Comparison of ENCODE assay signal across 7 mouse cellular contexts in the genomic region with DNA sequence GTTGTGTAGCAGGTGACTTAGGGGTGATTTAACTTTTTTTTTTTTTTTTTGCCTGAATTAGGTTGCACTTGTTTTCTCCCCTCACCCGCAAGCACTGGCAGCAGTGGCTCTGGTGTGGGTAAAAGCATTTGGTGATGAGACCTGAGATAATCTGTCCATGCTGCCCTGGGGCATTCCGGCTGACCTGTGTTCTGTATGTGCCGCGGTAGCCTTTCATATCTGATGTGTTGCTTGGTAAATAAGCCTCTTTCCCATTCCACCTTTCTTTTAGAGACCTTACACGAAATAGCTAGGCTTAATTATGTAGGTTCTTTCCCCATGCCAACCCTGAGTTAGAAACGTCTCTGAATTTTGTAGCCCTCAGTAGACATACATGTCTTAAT. TPM values are rescaled to one million over a fixed set of nuclear protein-coding genes. Genes with fewer than 3 reads are reported as not detected.
DNase-seq lines count a peak whose midpoint lies in the region; ATAC-seq and TF ChIP-seq lines count a peak whose summit lies in the region.

No protein-coding gene starts in this region.

- no peak for TF ChIP-seq CTCF in embryonic fibroblast, embryonic 13.5 days (IDR thresholded peaks at IDR 0.05; ENCODE audit: borderline replicate concordance, insufficient read depth, low read length)

- peak overlapping the region; percentile 76 for H3K4me2 ChIP-seq in neural tube, embryonic 11.5 days (ENCODE audit: low read depth)
- peak overlapping the region; percentile 74 for H3K4me2 ChIP-seq in limb, embryonic 14.5 days (replicated peaks; ENCODE audit: low read depth, low read length, severe bottlenecking)
- H3K4me2 ChIP-seq in stomach, embryonic 16.5 days (ENCODE audit: low read depth, low read length): peak overlapping the region; percentile 67

- H3K9me3 ChIP-seq in neural tube, embryonic 11.5 days (ENCODE audit: control insufficient read depth, low read length): no peaks in the 10 kb centered on the region
- no peaks in the 10 kb centered on the region for H3K9me3 ChIP-seq in limb, embryonic 14.5 days (ENCODE audit: control insufficient read depth, low read length)
- H3K9me3 ChIP-seq in stomach, embryonic 16.5 days (replicated peaks; ENCODE audit: control insufficient read depth, low read length): no peaks in the 10 kb centered on the region

- TF ChIP-seq POLR2A in embryonic fibroblast, embryonic 13.5 days (IDR thresholded peaks at IDR 0.05; ENCODE audit: low read depth, low read length): no peak
- no peak for TF ChIP-seq POLR2A in limb, embryonic 14.5 days (IDR thresholded peaks at IDR 0.05; ENCODE audit: borderline replicate concordance, extremely low read depth, insufficient read depth, insufficient read length)

- ATAC-seq in neural tube, embryonic 11.5 days (ENCODE audit: insufficient read depth, low FRiP score, low TSS enrichment): no peak
- ATAC-seq in limb, embryonic 14.5 days (ENCODE audit: low FRiP score, low read depth): no peak
- no peak for ATAC-seq in stomach, embryonic 16.5 days (ENCODE audit: insufficient read depth, low FRiP score)

- H3K27me3 ChIP-seq in neural tube, embryonic 11.5 days (ENCODE audit: control insufficient read depth, insufficient read depth, low read length): no peaks in the 10 kb centered on the region
- no peaks in the 10 kb centered on the region for H3K27me3 ChIP-seq in limb, embryonic 14.5 days (ENCODE audit: control insufficient read depth, insufficient read depth, low read length)
- no peaks in the 10 kb centered on the region for H3K27me3 ChIP-seq in stomach, embryonic 16.5 days (ENCODE audit: control insufficient read depth, insufficient read depth, low read length)

- no peak overlapping the region for H3K27ac ChIP-seq in neural tube, embryonic 11.5 days (ENCODE audit: low read depth, low read length)
- no peak overlapping the region for H3K27ac ChIP-seq in embryonic fibroblast, embryonic 13.5 days (ENCODE audit: insufficient read depth, low read length)
- H3K27ac ChIP-seq in limb, embryonic 14.5 days (replicated peaks; ENCODE audit: low read depth, low read length): peak overlapping the region; percentile 95; the same call in 1 of the 2 replicates
- no peak overlapping the region for H3K27ac ChIP-seq in stomach, embryonic 16.5 days (ENCODE audit: low read length)

- H3K4me3 ChIP-seq in neural tube, embryonic 11.5 days (ENCODE audit: low read depth, low read length): peak overlapping the region; percentile 97
- peak overlapping the region; percentile 84 for H3K4me3 ChIP-seq in embryonic fibroblast, embryonic 13.5 days (ENCODE audit: insufficient read depth, low read length)
- H3K4me3 ChIP-seq in limb, embryonic 14.5 days (replicated peaks; ENCODE audit: low read length): peak overlapping the region; percentile 99
- peak overlapping the region; percentile 93 for H3K4me3 ChIP-seq in stomach, embryonic 16.5 days (replicated peaks; ENCODE audit: low read length)

- H3K36me3 ChIP-seq in neural tube, embryonic 11.5 days (ENCODE audit: control insufficient read depth, insufficient read depth, low read length): no peaks in the 10 kb centered on the region
- H3K36me3 ChIP-seq in limb, embryonic 14.5 days (ENCODE audit: control insufficient read depth, insufficient read depth, low read length): no peaks in the 10 kb centered on the region
- no peaks in the 10 kb centered on the region for H3K36me3 ChIP-seq in stomach, embryonic 16.5 days (ENCODE audit: control insufficient read depth, insufficient read depth, low read length)

- peak overlapping the region; percentile 96 for H3K9ac ChIP-seq in neural tube, embryonic 11.5 days (ENCODE audit: low read length)
- H3K9ac ChIP-seq in limb, embryonic 14.5 days (ENCODE audit: low read depth, low read length, severe bottlenecking): peak overlapping the region; percentile 95
- H3K9ac ChIP-seq in stomach, embryonic 16.5 days (ENCODE audit: low read length): peak overlapping the region; percentile 97

- WGBS in neural tube, embryonic 11.5 days: 38% methylated on average over 6 of the region's 6 CpGs
- 33% methylated on average over 6 of the region's 6 CpGs for WGBS in limb, embryonic 14.5 days
- 23% methylated on average over 6 of the region's 6 CpGs for WGBS in stomach, embryonic 16.5 days

- no peak for DNase-seq in neural tube, embryonic 11.5 days (ENCODE audit: low spot score)
- DNase-seq in neural tube, embryonic 10.5 days (ENCODE audit: extremely low spot score, low spot score): no peak
- DNase-seq in limb, embryonic 14.5 days (ENCODE audit: low spot score): no peak
- no peak for DNase-seq in thymus, postnatal 4 days
- DNase-seq in kidney, postnatal 10 days: no peak

- peaks cover 7% of the 10 kb centered on the region for H3K4me1 ChIP-seq in neural tube, embryonic 11.5 days (ENCODE audit: control insufficient read depth, insufficient read depth, low read length)
- peaks cover 6% of the 10 kb centered on the region for H3K4me1 ChIP-seq in embryonic fibroblast, embryonic 13.5 days (ENCODE audit: control insufficient read depth, insufficient read depth, low read length)
- peaks cover 8% of the 10 kb centered on the region for H3K4me1 ChIP-seq in limb, embryonic 14.5 days (ENCODE audit: control insufficient read depth, insufficient read depth, low read length)
- peaks cover 7% of the 10 kb centered on the region; the same call in 1 of the 2 replicates for H3K4me1 ChIP-seq in stomach, embryonic 16.5 days (ENCODE audit: control insufficient read depth, insufficient read depth, low read length)

RNA-seq across cellular contexts. Expression of gene Ktn1, which starts 2.1 kb away (rescaled TPM):
- polyA plus RNA-seq in neural tube, embryonic 11.5 days (2014; fragmentation: Nextera tagmentation; extraction: Ambion mirVana): 79.5 and 88.6 TPM in 2 replicates
- 78.3 and 84.5 TPM in 2 replicates for polyA plus RNA-seq in embryonic fibroblast, embryonic 13.5 days (2011; ENCODE audit: insufficient read length, low read depth, missing spikeins)
- 38.2 and 53.2 TPM in 2 replicates for polyA plus RNA-seq in limb, embryonic 14.5 days (2012; rRNA removed)
- polyA plus RNA-seq in limb, embryonic 14.5 days (2014; fragmentation: Nextera tagmentation; extraction: Ambion mirVana): 61.1 TPM in 2 replicates
- polyA plus RNA-seq in stomach, embryonic 16.5 days (2015; fragmentation: Nextera tagmentation; extraction: Ambion mirVana): 48.9 and 63.6 TPM in 2 replicates
